Mouse (Mus musculus) spleen, embryonic (tissue): ENCODE results near the gene Arhgef28.

Source experiments
- CTCF ChIA-PET: fragments of 350-600 bp; sonication (Branson Sonifier 250); formaldehyde crosslinking; loops from one replicate; lab custom pipeline; 2022; lab: Charles Lee

The Arhgef28 gene

GRCm38 (mm10) chr13:97919590-97919989 lies 286.6 kb downstream of the Arhgef28 start:
- CTCF ChIA-PET = no interaction called here

- CTCF ChIA-PET = no interaction called here
Measured at GRCm38 (mm10) chr13:97918117-97918900, 287.9 kb downstream of the Arhgef28 start.

GRCm38 (mm10) chr13:97911013-97911412 lies 295.2 kb downstream of the Arhgef28 start:
- CTCF ChIA-PET = interaction anchor here (0.5 kb wide), 1 partner anchor 17 kb away, joined by 3 read pairs; no protein-coding TSS in a partner anchor

DNA sequence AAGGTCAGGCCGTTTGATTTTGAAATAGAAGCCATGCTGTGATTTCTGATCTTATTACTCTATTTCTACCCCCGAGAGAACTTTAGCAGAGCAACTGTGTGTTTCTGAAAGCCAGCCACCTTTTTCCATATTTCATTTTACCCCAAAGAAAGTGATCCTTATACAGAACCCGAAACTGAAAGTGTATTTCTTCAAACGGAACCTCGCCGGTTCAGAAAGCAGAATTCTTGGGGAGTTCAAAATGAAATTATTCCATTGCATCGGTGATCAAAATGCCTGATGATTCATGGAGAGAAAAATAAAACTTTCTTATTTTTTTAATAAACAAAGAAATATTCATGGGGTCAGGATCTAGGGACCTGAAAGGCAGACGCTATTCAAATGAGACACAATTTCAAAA lies 303.4 kb downstream of the Arhgef28 start:
- CTCF ChIA-PET = no interaction called here

DNA sequence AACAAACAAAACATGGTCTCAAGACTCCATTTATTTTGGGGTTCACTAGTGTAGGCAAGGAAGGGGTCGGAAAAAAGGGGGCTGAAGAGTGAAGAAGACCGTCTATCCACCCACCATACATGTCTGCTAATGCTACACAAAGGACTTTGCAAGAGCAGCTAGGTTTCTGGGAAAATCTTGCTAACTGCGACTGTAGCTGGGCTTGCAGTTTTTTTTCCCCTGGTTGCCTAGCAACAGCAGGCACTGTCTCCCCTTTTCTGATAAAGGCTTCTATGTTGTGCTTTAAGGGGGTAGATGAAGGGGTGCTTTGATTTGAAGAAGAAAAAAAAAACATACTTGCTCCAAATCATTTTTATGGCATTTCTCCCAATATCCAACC lies 305.9 kb downstream of the Arhgef28 start:
- CTCF ChIA-PET = no interaction called here

GRCm38 (mm10) chr13:97899604-97900379 lies 306.4 kb downstream of the Arhgef28 start:
- CTCF ChIA-PET = no interaction called here

- CTCF ChIA-PET = no interaction called here
Measured at GRCm38 (mm10) chr13:97898590-97898989, 307.6 kb downstream of the Arhgef28 start.

GRCm38 (mm10) chr13:97893031-97893825 lies 313.0 kb downstream of the Arhgef28 start:
- CTCF ChIA-PET = interaction anchor here (0.7 kb wide), 1 partner anchor 31 kb away, joined by 4 read pairs; no protein-coding TSS in a partner anchor

- CTCF ChIA-PET = interaction anchor here (0.7 kb wide), 1 partner anchor 32 kb away, joined by 4 read pairs; no protein-coding TSS in a partner anchor
Measured at GRCm38 (mm10) chr13:97892089-97892884, 314.0 kb downstream of the Arhgef28 start.

- CTCF ChIA-PET = no interaction called here
Measured at GRCm38 (mm10) chr13:97888046-97888445, 318.2 kb downstream of the Arhgef28 start.

DNA sequence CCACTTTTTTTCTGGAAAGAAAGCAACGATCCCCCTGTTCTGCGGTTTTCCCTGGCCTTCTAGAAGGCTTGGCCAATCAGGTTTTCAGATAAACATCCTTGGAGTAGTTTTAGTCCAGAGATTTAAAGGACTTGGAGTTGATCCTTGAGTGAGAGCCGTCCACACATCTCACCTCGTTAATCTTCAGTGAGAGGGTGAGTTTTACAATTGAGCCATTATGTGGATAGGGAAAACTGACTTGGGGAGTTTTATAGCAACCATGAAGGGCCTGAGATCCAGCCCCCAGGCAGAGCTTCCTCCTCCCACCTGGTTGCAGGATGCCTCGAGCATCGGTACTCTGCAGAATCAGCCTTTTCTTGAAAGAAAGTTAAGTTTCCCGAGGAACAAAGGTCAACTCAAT lies 318.7 kb downstream of the Arhgef28 start:
- CTCF ChIA-PET = no interaction called here

DNA sequence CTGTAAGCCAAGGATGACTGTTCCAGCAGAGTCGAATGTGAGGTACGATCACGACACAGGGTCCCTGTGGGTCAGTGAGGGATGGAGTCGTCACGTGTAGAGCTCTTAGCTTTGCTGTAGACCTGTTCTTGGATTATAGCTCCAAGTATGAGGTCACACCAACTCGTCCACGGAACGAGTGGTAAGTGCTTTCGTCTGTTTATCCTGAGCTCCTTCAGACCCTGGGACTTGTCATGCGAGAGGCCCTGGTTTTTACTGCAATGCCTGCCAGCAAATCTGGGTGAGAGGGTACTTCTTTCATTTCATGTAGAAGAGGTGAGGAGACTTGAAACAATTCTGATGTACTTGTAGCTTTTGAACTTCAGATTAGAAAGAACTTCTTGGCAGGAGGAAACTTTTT lies 322.6 kb downstream of the Arhgef28 start:
- CTCF ChIA-PET = no interaction called here

DNA sequence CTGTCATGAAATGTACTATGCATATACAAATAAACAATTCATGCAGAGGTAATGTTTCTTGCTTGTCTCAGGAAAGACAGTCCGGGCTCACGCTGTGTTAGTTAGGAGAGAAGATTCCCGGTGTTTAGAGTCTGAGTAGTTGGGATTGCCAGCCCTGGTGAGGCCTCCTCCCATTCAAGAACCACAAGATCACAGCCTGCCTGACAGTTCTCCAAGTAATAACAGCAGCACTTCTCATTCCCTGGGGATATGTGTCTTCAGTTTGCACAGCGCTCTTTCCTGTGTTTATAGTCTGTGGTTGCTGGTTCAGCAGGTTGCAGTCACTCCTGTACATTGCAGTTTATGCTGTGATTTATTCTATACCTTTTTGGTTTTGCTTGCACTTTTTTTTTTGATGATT lies 329.8 kb downstream of the Arhgef28 start:
- CTCF ChIA-PET = no interaction called here

- CTCF ChIA-PET = no interaction called here
Measured at GRCm38 (mm10) chr13:97876031-97876430, 330.2 kb downstream of the Arhgef28 start.

- CTCF ChIA-PET = interaction anchor here (0.7 kb wide), 1 partner anchor 54 kb away, joined by 5 read pairs; no protein-coding TSS in a partner anchor
Measured at GRCm38 (mm10) chr13:97869428-97869827, 336.8 kb downstream of the Arhgef28 start.

- CTCF ChIA-PET = no interaction called here
Measured at GRCm38 (mm10) chr13:97867322-97867962, 338.8 kb downstream of the Arhgef28 start.

DNA sequence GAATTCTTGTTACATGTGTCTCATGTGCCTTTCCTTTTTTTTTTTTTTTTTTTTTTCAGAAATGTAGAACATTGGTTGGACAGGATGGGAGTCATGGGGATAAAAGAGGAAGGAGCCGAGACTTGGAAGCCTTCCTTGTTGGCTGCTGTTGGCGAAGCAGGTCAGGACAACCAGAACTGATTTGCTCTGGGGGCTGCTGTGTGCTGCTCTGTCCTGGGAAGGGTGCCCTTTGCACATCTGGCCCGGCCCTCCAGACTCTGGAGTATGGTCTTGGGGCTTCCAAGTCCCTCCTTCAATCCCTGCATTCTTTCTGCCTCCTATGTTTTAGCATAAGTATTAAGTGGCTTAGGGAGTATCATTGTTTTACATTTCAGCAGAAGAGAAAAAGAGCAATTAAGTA lies 347.2 kb downstream of the Arhgef28 start:
- CTCF ChIA-PET = no interaction called here

DNA sequence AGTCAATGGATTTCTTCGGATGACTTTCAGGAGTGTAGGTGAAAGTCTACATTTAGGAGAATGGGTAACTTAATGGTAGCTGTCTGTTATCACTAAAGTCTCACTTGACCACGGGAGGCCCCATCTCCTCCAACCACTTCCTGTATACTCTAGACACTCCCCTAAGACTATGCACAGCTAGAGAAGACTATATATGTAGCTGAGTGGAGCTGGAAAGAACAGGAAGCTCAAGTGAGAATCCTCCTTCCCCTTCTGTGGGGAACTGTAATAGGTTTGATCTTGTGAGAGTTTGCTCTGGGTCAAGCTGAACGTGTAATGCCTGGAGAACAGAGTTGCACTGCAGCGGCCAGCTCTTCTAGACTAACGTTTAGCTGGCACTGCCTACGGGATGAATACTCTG lies 348.4 kb downstream of the Arhgef28 start:
- CTCF ChIA-PET = no interaction called here

DNA sequence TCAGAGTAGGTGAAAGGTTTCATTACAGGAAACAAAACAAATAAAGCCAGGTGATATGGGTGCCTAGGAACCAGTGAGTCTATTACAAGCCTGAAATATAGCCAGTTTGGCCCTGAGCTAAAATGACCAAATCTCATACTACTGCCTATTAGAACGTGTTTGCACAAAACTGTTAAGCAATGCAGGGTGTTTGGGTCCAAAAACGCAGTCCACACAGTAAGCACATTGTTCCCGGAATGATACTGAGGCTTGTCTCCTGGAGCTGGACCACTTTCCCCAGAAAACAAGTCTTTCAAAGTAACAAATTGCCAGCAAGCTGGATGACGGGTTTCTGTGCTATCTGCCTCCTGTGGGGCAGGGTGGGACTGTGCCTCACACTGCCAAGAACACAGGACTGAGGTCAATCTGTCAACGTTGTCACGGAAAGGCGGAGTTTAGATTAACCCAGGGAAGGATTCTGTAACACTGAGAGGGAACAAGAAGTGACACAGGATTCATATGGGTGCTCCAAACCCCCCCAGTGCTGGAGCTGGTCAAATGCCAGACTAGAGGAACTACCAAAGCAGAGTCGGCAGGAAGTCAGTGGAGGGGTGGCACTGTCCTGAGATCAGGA lies 352.8 kb downstream of the Arhgef28 start:
- CTCF ChIA-PET = no interaction called here
